Mouse (Mus musculus): Measurements from ENCODE around the gene Vps53.

DNA sequence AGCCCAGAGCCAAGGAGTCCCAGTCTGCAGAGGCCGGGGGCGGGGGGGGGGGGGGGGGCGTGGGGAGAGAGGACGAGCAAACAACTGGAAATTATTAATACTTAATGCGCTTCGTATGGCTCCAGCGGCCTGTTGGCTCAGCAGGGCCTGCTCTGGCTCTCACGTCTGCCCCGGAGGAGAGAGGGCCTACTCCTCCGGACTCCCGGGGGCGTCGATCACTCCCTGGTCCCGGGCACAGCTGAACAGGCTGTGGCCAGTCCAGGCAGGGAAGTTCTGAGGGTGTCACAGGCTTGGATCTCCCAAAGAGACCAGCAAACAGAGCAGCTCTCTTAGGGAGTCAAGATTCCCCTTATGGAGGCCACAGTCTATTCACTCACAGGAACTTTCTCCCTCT, 151.4 kb downstream of the Vps53 start:
- TF ChIP-seq POLR2A (IDR thresholded peaks at IDR 0.05; ENCODE audit: low read depth, low read length) (no peak), CTCF (IDR thresholded peaks at IDR 0.05; ENCODE audit: borderline replicate concordance, insufficient read depth, low read length) (no peak)
